Mouse (Mus musculus) monocyte, adult 2 months (primary cell): ENCODE measurements around the gene Klf4.

Experiments used
- DNase-seq, 2 experiments: peaks; one replicate each; pipeline ENCODE4 v3.0.0; 2022; ENCODE audit warnings: low spot score in 2 of 2, low read depth in 1 of 2

Gene Klf4

GRCm38 (mm10) chr4:55532407-55533195, at the start of gene Klf4:
Gene Klf4, minus strand, starts transcription at chr4:55532466.
- DNase-seq, result peak; percentile 77 to 88

GRCm38 (mm10) chr4:55571432-55571831, 39.2 kb upstream of the Klf4 start:
- no peak for DNase-seq

GRCm38 (mm10) chr4:55567986-55568385, 35.7 kb upstream of the Klf4 start:
- DNase-seq, result no peak

- DNase-seq, result no peak
Measured at GRCm38 (mm10) chr4:55567575-55567974, 35.3 kb upstream of the Klf4 start.

GRCm38 (mm10) chr4:55564317-55564716, 32.1 kb upstream of the Klf4 start:
- no peak for DNase-seq

- DNase-seq, result no peak
Measured at GRCm38 (mm10) chr4:55563050-55563449, 30.8 kb upstream of the Klf4 start.

GRCm38 (mm10) chr4:55562062-55562461, 29.8 kb upstream of the Klf4 start:
- no peak for DNase-seq

- DNase-seq, result no peak
Measured at GRCm38 (mm10) chr4:55546869-55547268, 14.6 kb upstream of the Klf4 start.

GRCm38 (mm10) chr4:55542753-55543152, 10.5 kb upstream of the Klf4 start:
- no peak for DNase-seq

GRCm38 (mm10) chr4:55541654-55542053, 9.4 kb upstream of the Klf4 start:
- DNase-seq, result no peak

GRCm38 (mm10) chr4:55541221-55541620, 9.0 kb upstream of the Klf4 start:
- DNase-seq, result no peak

- DNase-seq, result no peak
Measured at GRCm38 (mm10) chr4:55535012-55535411, 2.7 kb upstream of the Klf4 start.

GRCm38 (mm10) chr4:55534510-55534909, 2.2 kb upstream of the Klf4 start:
- no peak for DNase-seq

GRCm38 (mm10) chr4:55533803-55534254, 1.6 kb upstream of the Klf4 start:
- DNase-seq, result peak; percentile 6

GRCm38 (mm10) chr4:55533196-55533802, 1.0 kb upstream of the Klf4 start:
- DNase-seq, result no peak

GRCm38 (mm10) chr4:55531856-55532406, 335 bp downstream of the Klf4 start:
- DNase-seq, result no peak

- peak in 1 of 2 experiments; percentile 41 for DNase-seq
Measured at GRCm38 (mm10) chr4:55531096-55531855, 990 bp downstream of the Klf4 start.

- no peak for DNase-seq
Measured at GRCm38 (mm10) chr4:55530731-55531095, 1.6 kb downstream of the Klf4 start.

GRCm38 (mm10) chr4:55530236-55530635, 2.0 kb downstream of the Klf4 start:
- peak in 1 of 2 experiments; percentile 67 for DNase-seq

- no peak for DNase-seq
Measured at GRCm38 (mm10) chr4:55528404-55528803, 3.9 kb downstream of the Klf4 start.

- DNase-seq, result no peak
Measured at GRCm38 (mm10) chr4:55527931-55528330, 4.3 kb downstream of the Klf4 start.
